Mouse (Mus musculus) CH12.LX (cell line): ENCODE measurements around the gene Nudt5. TPM values are rescaled to one million over a fixed set of nuclear protein-coding genes. Genes with fewer than 3 reads are reported as not detected.

Source experiments
- DNase-seq: peaks from one replicate; pipeline ENCODE4 v3.0.0-alpha.2; 2013; ENCODE audit errors: extremely low read depth
- H3K27ac ChIP-seq: 2 replicates; pipeline ENCODE4 v1.5.1; 2012; ENCODE audit warnings: low read depth, mild to moderate bottlenecking, control low read depth, moderate library complexity; ENCODE audit not compliant: insufficient read depth
- H3K27me3 ChIP-seq: replicated peaks from 2 replicates; pipeline ENCODE3; 2012; ENCODE audit warnings: inconsistent platforms
- H3K36me3 ChIP-seq, 2 experiments: replicated peaks in 1 of 2; 2 replicates each; pipeline versions ENCODE3 to v1.6.1; 2012; ENCODE audit warnings: inconsistent platforms in 1 of 2, low read length in 1 of 2, mild to moderate bottlenecking in 1 of 2, mixed read lengths in 1 of 2, moderate library complexity in 1 of 2; ENCODE audit not compliant: control insufficient read depth in 1 of 2, insufficient read depth in 1 of 2
- H3K4me1 ChIP-seq, 2 experiments: 2 replicates each; pipeline ENCODE4 v1.6.1; 2012; ENCODE audit warnings: inconsistent platforms in 1 of 2, moderate library complexity in 1 of 2; ENCODE audit not compliant: insufficient read depth in 2 of 2, control insufficient read depth in 1 of 2
- H3K4me2 ChIP-seq: 2 replicates; pipeline ENCODE4 v1.6.1; 2012; ENCODE audit warnings: low read depth, mild to moderate bottlenecking, control low read depth; ENCODE audit not compliant: poor library complexity, insufficient read depth, severe bottlenecking
- H3K4me3 ChIP-seq, 3 experiments: fragments of 150-350 bp in 1 of 3; sonication (generic) in 1 of 3; replicated peaks in 1 of 3; 2 replicates each; pipeline versions ENCODE3 to v1.5.1; 2011 to 2012; ENCODE audit warnings: low read depth in 2 of 3, low read length in 2 of 3, mild to moderate bottlenecking in 2 of 3, moderate library complexity in 2 of 3, control low read depth in 1 of 3, improper control_type of control experiment in 1 of 3, inconsistent platforms in 1 of 3, mixed read lengths in 1 of 3; ENCODE audit not compliant: poor library complexity in 1 of 3
- H3K79me2 ChIP-seq: replicated peaks from 2 replicates; pipeline ENCODE4 v1.6.1; 2012; ENCODE audit warnings: mild to moderate bottlenecking, moderate library complexity; ENCODE audit not compliant: control insufficient read depth, poor library complexity, insufficient read depth, severe bottlenecking; ENCODE audit errors: extremely low read depth
- H3K9ac ChIP-seq: 2 replicates; pipeline ENCODE4 v1.6.1; 2012; ENCODE audit warnings: low read depth, mild to moderate bottlenecking, control low read depth, moderate library complexity; ENCODE audit not compliant: insufficient read depth
- H3K9me3 ChIP-seq: replicated peaks from 2 replicates; pipeline ENCODE3; 2012; ENCODE audit warnings: low read length, inconsistent platforms, mixed read lengths
- BHLHE40 ChIP-seq: IDR thresholded peaks from 2 replicates; pipeline ENCODE4 v1.6.1; 2011; ENCODE audit warnings: mild to moderate bottlenecking, low read depth, low read length, improper control_type of control experiment
- CHD1 ChIP-seq: IDR thresholded peaks from 2 replicates; pipeline ENCODE4 v1.6.1; 2012; ENCODE audit warnings: low read depth, low read length, improper control_type of control experiment, inconsistent platforms
- CHD2 ChIP-seq: IDR thresholded peaks from 2 replicates; pipeline ENCODE4 v1.6.1; 2011; ENCODE audit warnings: low read length, improper control_type of control experiment
- CTCF ChIP-seq, 2 experiments: IDR thresholded peaks in 1 of 2; conservative IDR thresholded peaks in 1 of 2; 2 replicates each; pipeline ENCODE4 v1.5.1; 2011 to 2012; ENCODE audit warnings: low read depth in 2 of 2, low read length in 2 of 2, improper control_type of control experiment in 1 of 2, inconsistent platforms in 1 of 2, mild to moderate bottlenecking in 1 of 2, moderate library complexity in 1 of 2
- E2F4 ChIP-seq: IDR thresholded peaks from 2 replicates; pipeline ENCODE4 v1.6.1; 2011; ENCODE audit warnings: low read depth, low read length, improper control_type of control experiment; ENCODE audit not compliant: insufficient replicate concordance
- ELF1 ChIP-seq: IDR thresholded peaks from 2 replicates; pipeline ENCODE4 v1.6.1; 2014; ENCODE audit warnings: low read depth, mild to moderate bottlenecking, inconsistent platforms, low read length, improper control_type of control experiment
- EP300 ChIP-seq: IDR thresholded peaks from 2 replicates; pipeline ENCODE4 v1.6.1; 2011; ENCODE audit warnings: low read length, improper control_type of control experiment
- ETS1 ChIP-seq: conservative IDR thresholded peaks from 2 replicates; pipeline ENCODE4 v1.6.1; 2012; ENCODE audit warnings: low read depth, mild to moderate bottlenecking, inconsistent platforms, low read length, improper control_type of control experiment, moderate library complexity
- GABPA ChIP-seq: IDR thresholded peaks from 2 replicates; pipeline ENCODE4 v1.6.1; 2012; ENCODE audit warnings: low read depth, low read length, improper control_type of control experiment, inconsistent platforms; ENCODE audit not compliant: insufficient replicate concordance
- HCFC1 ChIP-seq: IDR thresholded peaks from 2 replicates; pipeline ENCODE4 v1.6.1; 2012; ENCODE audit warnings: low read depth, mild to moderate bottlenecking, inconsistent platforms, low read length, improper control_type of control experiment
- IRF4 ChIP-seq: IDR thresholded peaks from 2 replicates; pipeline ENCODE4 v1.6.1; 2014; ENCODE audit warnings: low read depth, mild to moderate bottlenecking, inconsistent platforms, low read length, improper control_type of control experiment
- JUN ChIP-seq: IDR thresholded peaks from 2 replicates; pipeline ENCODE4 v1.6.1; 2011; ENCODE audit warnings: low read depth, mild to moderate bottlenecking, low read length, improper control_type of control experiment, moderate library complexity; ENCODE audit not compliant: insufficient read depth
- JUND ChIP-seq: conservative IDR thresholded peaks from 2 replicates; pipeline ENCODE4 v1.6.1; 2011; ENCODE audit warnings: low read depth, low read length, improper control_type of control experiment
- KAT2A ChIP-seq: IDR thresholded peaks from 2 replicates; pipeline ENCODE4 v1.6.1; 2012; ENCODE audit warnings: low read length, improper control_type of control experiment, inconsistent platforms; ENCODE audit not compliant: insufficient replicate concordance
- MAFK ChIP-seq: IDR thresholded peaks from 2 replicates; pipeline ENCODE4 v1.6.1; 2011; ENCODE audit warnings: low read length, improper control_type of control experiment; ENCODE audit not compliant: insufficient replicate concordance
- MAX ChIP-seq: IDR thresholded peaks from 2 replicates; pipeline ENCODE4 v1.6.1; 2011; ENCODE audit warnings: low read length, improper control_type of control experiment
- MAZ ChIP-seq: IDR thresholded peaks from 2 replicates; pipeline ENCODE4 v1.6.1; 2012; ENCODE audit warnings: low read depth, mild to moderate bottlenecking, inconsistent platforms, low read length, improper control_type of control experiment, moderate library complexity
- MEF2A ChIP-seq: IDR thresholded peaks from 2 replicates; pipeline ENCODE4 v1.6.1; 2014; ENCODE audit warnings: low read depth, mild to moderate bottlenecking, inconsistent platforms, low read length, improper control_type of control experiment, borderline replicate concordance
- MXI1 ChIP-seq: IDR thresholded peaks from 2 replicates; pipeline ENCODE4 v1.6.1; 2011; ENCODE audit warnings: mild to moderate bottlenecking, low read depth, low read length, improper control_type of control experiment
- MYC ChIP-seq: IDR thresholded peaks from 2 replicates; pipeline ENCODE4 v1.6.1; 2011; ENCODE audit warnings: low read depth, mild to moderate bottlenecking, improper control_type of control experiment, low read length
- NELFE ChIP-seq: IDR thresholded peaks from 2 replicates; pipeline ENCODE4 v1.6.1; 2011; ENCODE audit warnings: low read depth, low read length, improper control_type of control experiment
- NRF1 ChIP-seq: IDR thresholded peaks from 2 replicates; pipeline ENCODE4 v1.6.1; 2014; ENCODE audit warnings: low read depth, mild to moderate bottlenecking, inconsistent platforms, low read length, improper control_type of control experiment, moderate library complexity
- PAX5 ChIP-seq: IDR thresholded peaks from 2 replicates; pipeline ENCODE4 v1.6.1; 2012; ENCODE audit warnings: low read length, inconsistent platforms, mixed read lengths
- POLR2A ChIP-seq: IDR thresholded peaks from 2 replicates; pipeline ENCODE4 v1.6.1; 2011; ENCODE audit warnings: low read depth, mild to moderate bottlenecking, improper control_type of control experiment, low read length
- POLR2AphosphoS2 ChIP-seq: IDR thresholded peaks from 2 replicates; pipeline ENCODE4 v1.6.1; 2011; ENCODE audit warnings: low read depth, low read length, improper control_type of control experiment
- RAD21 ChIP-seq: IDR thresholded peaks from 2 replicates; pipeline ENCODE4 v1.6.1; 2011; ENCODE audit warnings: low read depth, mild to moderate bottlenecking, low read length, improper control_type of control experiment, moderate library complexity
- RCOR1 ChIP-seq: conservative IDR thresholded peaks from 2 replicates; pipeline ENCODE4 v1.6.1; 2012; ENCODE audit warnings: low read depth, mild to moderate bottlenecking, inconsistent platforms, low read length, improper control_type of control experiment
- SIN3A ChIP-seq: IDR thresholded peaks from 2 replicates; pipeline ENCODE4 v1.6.1; 2012; ENCODE audit warnings: low read length, improper control_type of control experiment, inconsistent platforms
- SMC3 ChIP-seq: IDR thresholded peaks from 2 replicates; pipeline ENCODE4 v1.6.1; 2011; ENCODE audit warnings: low read depth, low read length, improper control_type of control experiment
- TBP ChIP-seq: conservative IDR thresholded peaks from 2 replicates; pipeline ENCODE4 v1.6.1; 2011; ENCODE audit warnings: low read depth, low read length, improper control_type of control experiment
- TCF12 ChIP-seq: IDR thresholded peaks from 2 replicates; pipeline ENCODE4 v1.6.1; 2014; ENCODE audit warnings: low read depth, mild to moderate bottlenecking, inconsistent platforms, low read length, improper control_type of control experiment
- UBTF ChIP-seq: IDR thresholded peaks from 2 replicates; pipeline ENCODE4 v1.6.1; 2012; ENCODE audit warnings: low read depth, mild to moderate bottlenecking, inconsistent platforms, low read length, improper control_type of control experiment, moderate library complexity
- USF1 ChIP-seq: IDR thresholded peaks from 2 replicates; pipeline ENCODE4 v1.6.1; 2014; ENCODE audit warnings: low read depth, mild to moderate bottlenecking, inconsistent platforms, low read length, improper control_type of control experiment
- USF2 ChIP-seq: conservative IDR thresholded peaks from 2 replicates; pipeline ENCODE4 v1.6.1; 2011; ENCODE audit warnings: low read depth, low read length, improper control_type of control experiment
- ZC3H11A ChIP-seq: IDR thresholded peaks from 2 replicates; pipeline ENCODE4 v1.6.1; 2012; ENCODE audit warnings: low read depth, mild to moderate bottlenecking, inconsistent platforms, low read length, improper control_type of control experiment
- ZKSCAN1 ChIP-seq: IDR thresholded peaks from 2 replicates; pipeline ENCODE4 v1.6.1; 2012; ENCODE audit warnings: low read depth, inconsistent platforms, low read length, improper control_type of control experiment, borderline replicate concordance
- ZMIZ1 ChIP-seq: IDR thresholded peaks from 2 replicates; pipeline ENCODE4 v1.6.1; 2012; ENCODE audit warnings: low read depth, mild to moderate bottlenecking, inconsistent platforms, low read length, improper control_type of control experiment
- ZNF384 ChIP-seq: IDR thresholded peaks from 2 replicates; pipeline ENCODE4 v1.6.1; 2012; ENCODE audit warnings: low read depth, low read length, improper control_type of control experiment, inconsistent platforms
- dilution Hi-C: fragments of 300-500 bp; cut with MboI; formaldehyde crosslinking; loops from 2 replicates; pipeline ENCODE4 v1.14.3; 2020; ENCODE audit warnings: low sequenced_read_pairs; ENCODE audit not compliant: extremely low pct_unique_long_range_greater_than_20kb, extremely low pct_ligation_motif_present
- in situ Hi-C: fragments of 300-500 bp; cut with MboI; formaldehyde crosslinking; loops from 3 replicates; pipeline ENCODE4 v1.14.3; 2019; ENCODE audit warnings: low sequenced_read_pairs, low pct_ligation_motif_present, low pct_unique_long_range_greater_than_20kb, mixed read lengths
- polyA plus RNA-seq: library from polyadenylated mRNA; unstranded; fragments of >175 nt; gene quantifications from 2 replicates; pipeline ENCODE4 v1.2.1, GENCODE M21; 2012; ENCODE audit warnings: low read depth; ENCODE audit not compliant: insufficient read length
- total RNA-seq, 2 experiments: library from RNA; depleted of rRNA; stranded (reverse); fragments of 300-350 nt in 1 of 2; fragments of >200 nt in 1 of 2; gene quantifications; 2 replicates each; pipeline ENCODE4 v1.2.3; 2012 to 2014

Nudt5 gene
- total and polyA plus RNA-seq, 3 experiments = 102 to 245 (median 128) TPM

GRCm38 (mm10) chr2:5840815-5841214 lies 4.0 kb upstream of the Nudt5 start:
- H3K27ac ChIP-seq = peak overlapping the region; percentile 93
- H3K9me3 ChIP-seq = peaks cover 2% of the 10 kb centered on the region
- in situ Hi-C loops = loop anchor here (25.0 kb wide), 1 partner anchor 929 kb away; the partner anchor contains the start of gene Phyh
- H3K79me2 ChIP-seq = peaks cover 44% of the 10 kb centered on the region
- peak; percentile 81 for DNase-seq
- peak overlapping the region; percentile 30 to 37 (median 34) for H3K4me3 ChIP-seq
- no peaks in the 10 kb centered on the region for H3K27me3 ChIP-seq
- dilution Hi-C loops = no loop called here
- peak overlapping the region; percentile 79 for H3K4me2 ChIP-seq
- TF ChIP-seq ELF1 = peak; percentile 91
- TF ChIP-seq EP300 = peak; percentile 76
- TF ChIP-seq IRF4 = peak; percentile 94
- no peak for TF ChIP-seq POLR2AphosphoS2
- TF ChIP-seq ZNF384 = no peak
- TF ChIP-seq CHD2 = no peak
- TF ChIP-seq RAD21 = no peak
- TF ChIP-seq ZKSCAN1 = no peak
- peak; percentile 85 for TF ChIP-seq JUN
- no peak for TF ChIP-seq USF2
- TF ChIP-seq ETS1 = peak; percentile 42; the same call in 1 of the 2 replicates
- TF ChIP-seq CHD1 = peak; percentile 19; the same call in 1 of the 2 replicates
- TF ChIP-seq NELFE = 0 out of 2 replicates have a peak, but pooled peaks have one; percentile 22
- TF ChIP-seq RCOR1 = no peak
- TF ChIP-seq MEF2A = peak; percentile 64
- TF ChIP-seq POLR2A = peak; percentile 73
- peak; percentile 83 for TF ChIP-seq JUND
- 0 out of 2 replicates have a peak, but pooled peaks have one; percentile 79 for TF ChIP-seq MYC
- TF ChIP-seq MAFK = no peak
- 0 out of 2 replicates have a peak, but pooled peaks have one; percentile 53 for TF ChIP-seq ZMIZ1
- TF ChIP-seq HCFC1 = no peak
- TF ChIP-seq GABPA = no peak
- TF ChIP-seq SMC3 = no peak
- no peak for TF ChIP-seq ZC3H11A
- peak; percentile 83; the same call in 1 of the 2 replicates for TF ChIP-seq TCF12
- TF ChIP-seq USF1 = no peak
- peak; percentile 67; the same call in 1 of the 2 replicates for TF ChIP-seq MXI1
- no peak for TF ChIP-seq NRF1
- TF ChIP-seq BHLHE40 = no peak
- no peak for TF ChIP-seq KAT2A
- peak; percentile 80; the same call in 1 of the 2 replicates for TF ChIP-seq SIN3A
- TF ChIP-seq E2F4 = no peak
- peak; percentile 43; the same call in 1 of the 2 replicates for TF ChIP-seq MAX
- no peak for TF ChIP-seq PAX5
- no peak for TF ChIP-seq UBTF
- TF ChIP-seq CTCF (conservative IDR thresholded peaks at IDR 0.05 in 1 of 2, IDR thresholded peaks at IDR 0.05 in 1 of 2; ENCODE audit: low read depth in 2 of 2, low read length in 2 of 2) = no peak
- peak; percentile 80 for TF ChIP-seq TBP
- no peak for TF ChIP-seq MAZ
- H3K4me1 ChIP-seq = peaks cover 12 to 34% of the 10 kb centered on the region in 2 experiments
- peaks cover 32 to 52% of the 10 kb centered on the region in 2 experiments for H3K36me3 ChIP-seq
- H3K9ac ChIP-seq = peak overlapping the region; percentile 30
